Mouse (Mus musculus): ENCODE results near the gene Igsf3. TPM values are rescaled to one million over a fixed set of nuclear protein-coding genes. Genes with fewer than 3 reads are reported as not detected.

Igsf3 gene
- 0.21 TPM for polyA plus RNA-seq (2014; fragmentation: Illumina TruSeq; extraction: RNeasy Lipid Tissue Mini Kit (QIAGEN cat#74804); ENCODE audit: low read depth, low replicate concordance)

DNA sequence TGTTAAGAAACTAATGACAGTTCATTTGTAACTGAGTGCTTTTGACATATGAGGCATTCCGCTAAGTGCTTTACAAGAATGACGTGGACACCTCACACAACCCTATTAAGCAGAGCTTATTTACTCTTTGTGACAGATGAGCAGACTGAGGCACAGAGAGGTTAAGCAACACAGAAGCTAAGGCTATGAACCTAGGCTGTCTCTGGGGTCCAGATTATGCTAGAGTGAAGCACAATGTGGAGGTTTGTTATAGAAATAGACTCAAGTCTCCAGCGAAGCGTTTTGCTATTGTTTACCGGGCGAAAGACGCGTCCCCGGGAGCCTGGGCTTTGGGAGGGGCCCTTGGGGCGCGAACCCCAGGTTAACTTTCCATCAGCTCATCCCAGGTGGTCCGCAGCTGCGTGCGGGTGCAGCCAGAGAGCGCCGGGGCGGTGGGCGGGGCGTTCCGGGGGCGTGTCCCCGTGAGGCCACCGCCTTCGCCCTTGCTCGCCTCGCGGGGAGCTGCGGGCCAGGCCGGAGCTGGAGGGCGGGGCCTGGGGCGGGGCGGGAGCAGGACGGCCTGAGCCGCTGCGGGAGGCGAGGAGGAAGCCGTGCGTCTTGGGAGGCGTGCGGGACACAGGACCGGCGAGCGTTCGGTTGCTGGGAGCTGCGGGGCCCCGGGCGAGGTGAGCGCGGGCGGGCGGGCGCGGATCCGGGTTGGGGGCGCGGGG is at the start of gene Igsf3:
TSS of gene Igsf3 (plus strand) at position 546 of the 710 bp plus-strand sequence.

Other genes with a start within 250 kb of the Igsf3 start
- 0.53 TPM for gene Cd2, start 89.1 kb upstream of the Igsf3 start, polyA plus RNA-seq (2014; fragmentation: Illumina TruSeq; extraction: RNeasy Lipid Tissue Mini Kit (QIAGEN cat#74804); ENCODE audit: low read depth, low replicate concordance)
- gene Atp1a1, start 227.6 kb downstream of the Igsf3 start, polyA plus RNA-seq (2014; fragmentation: Illumina TruSeq; extraction: RNeasy Lipid Tissue Mini Kit (QIAGEN cat#74804); ENCODE audit: low read depth, low replicate concordance) = 43.4 TPM

Measured in liver, adult 10 weeks (tissue).